Mouse (Mus musculus): Measurements from ENCODE around the gene Taf9b. TPM values are rescaled to one million over a fixed set of nuclear protein-coding genes. Genes with fewer than 3 reads are reported as not detected.

The Taf9b gene
- polyA plus RNA-seq (2014; fragmentation: Illumina TruSeq; extraction: RNeasy Lipid Tissue Mini Kit (QIAGEN cat#74804)) = 63.0 TPM

GRCm38 (mm10) chrX:106221058-106221457, at the start of gene Taf9b:
Gene Taf9b (minus strand): TSS chrX:106221158.

GRCm38 (mm10) chrX:106255276-106255675, 34.3 kb upstream of the Taf9b start, which contains the start of gene Fnd3c2:
Gene Fnd3c2 (minus strand): TSS chrX:106255376.

GRCm38 (mm10) chrX:106186713-106187649, 34.0 kb downstream of the Taf9b start, which contains the start of gene Pgk1:
Gene Pgk1 (plus strand): TSS chrX:106187100.

Other genes starting within 250 kb of the Taf9b start
- 169 TPM for gene Magt1, start 209.3 kb downstream of the Taf9b start, polyA plus RNA-seq (2014; fragmentation: Illumina TruSeq; extraction: RNeasy Lipid Tissue Mini Kit (QIAGEN cat#74804))
- 490 TPM for gene Cox7b, start 205.5 kb downstream of the Taf9b start, polyA plus RNA-seq (2014; fragmentation: Illumina TruSeq; extraction: RNeasy Lipid Tissue Mini Kit (QIAGEN cat#74804))
- 125 TPM for gene Atp7a, start 193.9 kb downstream of the Taf9b start, polyA plus RNA-seq (2014; fragmentation: Illumina TruSeq; extraction: RNeasy Lipid Tissue Mini Kit (QIAGEN cat#74804))
- 11.1 TPM for gene Tlr13, start 78.0 kb downstream of the Taf9b start, polyA plus RNA-seq (2014; fragmentation: Illumina TruSeq; extraction: RNeasy Lipid Tissue Mini Kit (QIAGEN cat#74804))
- gene Pgk1, start 34.1 kb downstream of the Taf9b start, polyA plus RNA-seq (2014; fragmentation: Illumina TruSeq; extraction: RNeasy Lipid Tissue Mini Kit (QIAGEN cat#74804)) = 122 TPM
- gene Fnd3c2, start 34.2 kb upstream of the Taf9b start, polyA plus RNA-seq (2014; fragmentation: Illumina TruSeq; extraction: RNeasy Lipid Tissue Mini Kit (QIAGEN cat#74804)) = not detected

All from ovary, adult 10 weeks (tissue).